Mouse (Mus musculus): ENCODE measurements at regions not wholly inside any gene's neighbourhood (a gene's known extent, or its start where the extent isn't known, plus 50 kb on each side); places are given as distances from the start of the nearest gene placed in this dataset.

- no peak for DNase-seq (ENCODE audit: low spot score)
- intact Hi-C loops (cut with DNase I): no loop called here
These were observed 77.7 kb downstream of the Fam76b start for GRCm38 (mm10) chr9:13905086-13905669.

- no peak for DNase-seq (ENCODE audit: low spot score)
- intact Hi-C loops (cut with DNase I): no loop called here
These were observed 79.2 kb downstream of the Fam76b start for GRCm38 (mm10) chr9:13906736-13907135.

- intact Hi-C loops (cut with DNase I): no loop called here
- no peak for DNase-seq (ENCODE audit: low spot score)
These were observed 82.1 kb downstream of the Fam76b start for GRCm38 (mm10) chr9:13909604-13910003.

GRCm38 (mm10) chr9:13910091-13910490, 82.6 kb downstream of the Fam76b start:
- DNase-seq (ENCODE audit: low spot score): no peak
- intact Hi-C loops (cut with DNase I): no loop called here

- intact Hi-C loops (cut with DNase I): no loop called here
- no peak for DNase-seq (ENCODE audit: low spot score)
These were observed 85.9 kb downstream of the Fam76b start for GRCm38 (mm10) chr9:13913459-13913858.

- no peak for DNase-seq (ENCODE audit: low spot score)
- intact Hi-C loops (cut with DNase I): no loop called here
These were observed 86.6 kb downstream of the Fam76b start for GRCm38 (mm10) chr9:13914131-13914530.

GRCm38 (mm10) chr9:13914847-13915246, 87.3 kb downstream of the Fam76b start:
- intact Hi-C loops (cut with DNase I): no loop called here
- no peak for DNase-seq (ENCODE audit: low spot score)

GRCm38 (mm10) chr9:13916837-13917236, 89.3 kb downstream of the Fam76b start:
- DNase-seq (ENCODE audit: low spot score): no peak
- intact Hi-C loops (cut with DNase I): no loop called here

- intact Hi-C loops (cut with DNase I): no loop called here
- DNase-seq (ENCODE audit: low spot score): no peak
These were observed 91.2 kb downstream of the Fam76b start for GRCm38 (mm10) chr9:13918606-13919202.

- no peak for DNase-seq (ENCODE audit: low spot score)
- intact Hi-C loops (cut with DNase I): no loop called here
These were observed 92.4 kb downstream of the Fam76b start for GRCm38 (mm10) chr9:13919739-13920410.

GRCm38 (mm10) chr9:13920623-13921022, 93.1 kb downstream of the Fam76b start:
- intact Hi-C loops (cut with DNase I): no loop called here
- DNase-seq (ENCODE audit: low spot score): no peak

- no peak for DNase-seq (ENCODE audit: low spot score)
These were observed 104.5 kb downstream of the Fam76b start for GRCm38 (mm10) chr9:13932001-13932508.

GRCm38 (mm10) chr9:13933404-13933803, 105.9 kb downstream of the Fam76b start:
- intact Hi-C loops (cut with DNase I): no loop called here
- DNase-seq (ENCODE audit: low spot score): no peak

More at GRCm38 (mm10) chr9:13932001-13932508, 104.5 kb downstream of the Fam76b start:
- intact Hi-C loops (cut with DNase I): no loop called here

GRCm38 (mm10) chr9:13937301-13937700, 109.8 kb downstream of the Fam76b start:
- DNase-seq (ENCODE audit: low spot score): no peak
- intact Hi-C loops (cut with DNase I): no loop called here

- intact Hi-C loops (cut with DNase I): no loop called here
These were observed 119.0 kb downstream of the Fam76b start for GRCm38 (mm10) chr9:13946519-13946918.

GRCm38 (mm10) chr9:13952157-13952556, 124.6 kb downstream of the Fam76b start:
- intact Hi-C loops (cut with DNase I): no loop called here

More at GRCm38 (mm10) chr9:13946519-13946918, 119.0 kb downstream of the Fam76b start:
- DNase-seq (ENCODE audit: low spot score): no peak

GRCm38 (mm10) chr9:13963140-13963763, 135.7 kb downstream of the Fam76b start:
- intact Hi-C loops (cut with DNase I): no loop called here
- DNase-seq (ENCODE audit: low spot score): no peak

More at GRCm38 (mm10) chr9:13952157-13952556, 124.6 kb downstream of the Fam76b start:
- DNase-seq (ENCODE audit: low spot score): no peak

GRCm38 (mm10) chr9:13963796-13964195, 136.3 kb downstream of the Fam76b start:
- intact Hi-C loops (cut with DNase I): no loop called here
- DNase-seq (ENCODE audit: low spot score): no peak

GRCm38 (mm10) chr9:13964256-13964655, 136.7 kb downstream of the Fam76b start:
- no peak for DNase-seq (ENCODE audit: low spot score)
- intact Hi-C loops (cut with DNase I): no loop called here

GRCm38 (mm10) chr9:13966212-13966611, 138.7 kb downstream of the Fam76b start:
- DNase-seq (ENCODE audit: low spot score): no peak
- intact Hi-C loops (cut with DNase I): no loop called here

GRCm38 (mm10) chr9:13969262-13969661, 141.7 kb downstream of the Fam76b start:
- DNase-seq (ENCODE audit: low spot score): no peak

More at GRCm38 (mm10) chr9:13969262-13969661, 141.7 kb downstream of the Fam76b start:
- intact Hi-C loops (cut with DNase I): no loop called here
